Mouse (Mus musculus) intestine, embryonic 16.5 days (tissue): ENCODE results near the gene Tcf15. TPM values are rescaled to one million over a fixed set of nuclear protein-coding genes. Genes with fewer than 3 reads are reported as not detected.

Source experiments
- ATAC-seq: fragments of 200-750 bp; cut with Nextera tagmentation; 2 replicates; pipeline ENCODE4 v1.8.0; 2017; ENCODE audit warnings: moderate TSS enrichment, moderate library complexity
- H3K27ac ChIP-seq: fragments of 300-500 bp; sonication (generic); 2 replicates; pipeline ENCODE4 v1.5.1; 2014; ENCODE audit warnings: mild to moderate bottlenecking, low read length
- H3K27me3 ChIP-seq: fragments of 300-500 bp; sonication (generic); replicated peaks from 2 replicates; pipeline ENCODE4 v1.6.1; 2014; ENCODE audit warnings: low read length, control low read depth, mixed read lengths; ENCODE audit not compliant: control insufficient read depth, insufficient read depth
- H3K36me3 ChIP-seq: fragments of 300-500 bp; sonication (generic); 2 replicates; pipeline ENCODE4 v1.6.1; 2014; ENCODE audit warnings: low read length, control low read depth; ENCODE audit not compliant: control insufficient read depth, insufficient read depth
- H3K4me1 ChIP-seq: fragments of 300-500 bp; sonication (generic); 2 replicates; pipeline ENCODE4 v1.6.1; 2014; ENCODE audit warnings: low read length, control low read depth, mixed read lengths; ENCODE audit not compliant: control insufficient read depth, insufficient read depth
- H3K4me2 ChIP-seq: fragments of 300-500 bp; sonication (generic); 2 replicates; pipeline ENCODE4 v1.6.1; 2014; ENCODE audit warnings: low read depth, low read length, control low read depth
- H3K4me3 ChIP-seq: fragments of 300-500 bp; sonication (generic); 2 replicates; pipeline ENCODE4 v1.5.1; 2014; ENCODE audit warnings: mild to moderate bottlenecking, low read length
- H3K9ac ChIP-seq: fragments of 300-500 bp; sonication (generic); 2 replicates; pipeline ENCODE4 v1.6.1; 2014; ENCODE audit warnings: low read depth, low read length
- H3K9me3 ChIP-seq: fragments of 300-500 bp; sonication (generic); 2 replicates; pipeline ENCODE4 v1.6.1; 2016; ENCODE audit warnings: low read length, control low read depth; ENCODE audit not compliant: control insufficient read depth
- WGBS: fragments of 180-500 bp; shearing (Covaris S2); extraction: QIAGEN DNeasy Blood & Tissue Kit; methylation state at CpG from one replicate; pipeline ENCODE4 v1.1.7; 2014; 5-methylcytosine and 5-hydroxymethylcytosine counted together
- polyA plus RNA-seq: library from polyadenylated mRNA; unstranded; fragments of >200 nt; fragmentation: Nextera tagmentation; extraction: Ambion mirVana; gene quantifications from 2 replicates; pipeline ENCODE4 v1.2.1, GENCODE M21; 2015

The Tcf15 gene
- polyA plus RNA-seq = 6.5 and 7.5 TPM in 2 replicates

DNA sequence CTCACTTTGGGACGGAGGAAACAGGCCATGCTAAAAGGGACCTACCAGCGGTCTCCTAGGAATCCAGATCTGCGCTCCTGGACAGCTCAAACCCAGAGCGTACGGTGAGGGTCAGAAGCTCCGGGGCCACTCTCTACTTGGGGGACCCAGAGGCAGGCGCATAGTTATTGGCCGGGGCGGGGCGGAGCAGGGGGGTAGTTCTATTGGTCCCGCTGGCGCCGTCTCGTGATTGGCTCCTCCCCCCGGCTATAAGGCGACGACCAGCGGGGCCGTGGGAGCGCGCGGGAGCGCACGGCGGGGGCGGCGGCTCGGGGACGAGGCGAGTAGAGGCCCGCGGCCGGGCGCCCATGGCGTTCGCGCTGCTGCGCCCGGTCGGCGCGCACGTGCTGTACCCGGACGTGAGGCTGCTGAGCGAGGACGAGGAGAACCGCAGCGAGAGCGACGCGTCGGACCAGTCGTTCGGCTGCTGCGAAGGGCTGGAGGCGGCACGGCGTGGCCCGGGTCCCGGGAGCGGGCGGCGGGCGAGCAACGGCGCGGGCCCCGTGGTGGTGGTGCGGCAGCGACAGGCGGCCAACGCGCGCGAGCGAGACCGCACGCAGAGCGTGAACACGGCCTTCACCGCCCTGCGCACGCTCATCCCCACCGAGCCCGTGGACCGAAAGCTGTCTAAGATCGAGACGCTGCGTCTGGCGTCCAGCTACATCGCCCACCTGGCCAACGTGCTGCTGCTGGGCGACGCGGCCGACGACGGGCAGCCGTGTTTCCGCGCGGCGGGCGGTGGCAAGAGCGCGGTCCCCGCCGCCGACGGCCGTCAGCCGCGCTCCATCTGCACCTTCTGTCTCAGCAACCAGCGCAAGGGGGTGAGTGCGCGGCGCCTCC lies at the start of gene Tcf15:
TSS of gene Tcf15 (plus strand) at position 283 of the 879 bp plus-strand sequence.
- Histone ChIP-seq H3K4me3 (peak within 1 kb of the TSS; percentile 57), H3K27ac (no peak within 1 kb of the TSS; the same call in 1 of the 2 replicates), H3K4me2 (peak within 1 kb of the TSS; percentile 97), H3K9ac (peak within 1 kb of the TSS; percentile 62), H3K36me3 (no peaks in the 10 kb centered on the region), H3K27me3 (peaks cover 35% of the 10 kb centered on the region), H3K4me1 (peaks cover 20% of the 10 kb centered on the region), H3K9me3 (no peaks in the 10 kb centered on the region)
- peak; percentile 88 for ATAC-seq
- under 1% methylated on average over 115 of the region's 118 CpGs for WGBS

DNA sequence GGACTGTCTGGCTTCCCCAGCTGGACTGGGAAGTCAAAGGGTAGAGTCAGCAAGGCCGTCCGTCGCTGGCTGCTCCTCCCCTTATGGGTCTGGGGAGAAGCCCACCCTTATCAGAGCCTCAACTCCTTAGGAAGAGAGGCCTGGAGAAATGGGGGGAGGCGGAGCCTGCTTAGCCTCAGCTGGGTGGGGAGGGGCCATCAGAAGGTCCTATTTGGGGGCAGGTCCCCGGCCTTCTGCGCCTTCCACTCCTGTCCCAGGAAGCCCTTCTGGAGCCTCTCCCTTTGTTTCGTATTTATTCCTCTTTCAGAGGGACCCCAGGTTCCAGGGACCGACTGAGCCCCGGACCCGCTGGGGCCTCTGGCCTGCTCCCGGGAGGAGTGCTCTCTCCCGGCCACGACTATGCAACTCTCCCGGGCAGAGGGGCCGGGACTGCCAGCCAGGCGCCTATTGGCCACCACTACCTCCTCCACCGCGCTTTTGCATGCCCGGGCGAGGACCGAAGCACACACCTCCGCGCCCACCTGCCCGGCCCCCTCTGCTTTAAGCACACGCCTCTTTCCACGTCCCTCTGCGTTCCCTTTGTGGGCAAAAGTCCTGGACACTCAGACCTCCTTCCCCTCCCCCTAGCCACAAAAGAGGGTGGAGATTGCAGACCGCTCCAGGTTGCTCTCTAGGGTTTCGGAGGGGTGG lies 48.4 kb upstream of the Tcf15 start:
- Histone ChIP-seq H3K36me3 (no peaks in the 10 kb centered on the region), H3K4me1 (peaks cover 15% of the 10 kb centered on the region), H3K27ac (no peak overlapping the region), H3K4me2 (peak overlapping the region; percentile 34; the same call in 1 of the 2 replicates), H3K27me3 (peaks cover 58% of the 10 kb centered on the region), H3K9me3 (no peaks in the 10 kb centered on the region), H3K9ac (no peak overlapping the region), H3K4me3 (peak overlapping the region; percentile 9; the same call in 1 of the 2 replicates)
- 8% methylated on average over 29 of the region's 29 CpGs for WGBS
- 0 out of 2 replicates have a peak, but pooled peaks have one; percentile 41 for ATAC-seq

DNA sequence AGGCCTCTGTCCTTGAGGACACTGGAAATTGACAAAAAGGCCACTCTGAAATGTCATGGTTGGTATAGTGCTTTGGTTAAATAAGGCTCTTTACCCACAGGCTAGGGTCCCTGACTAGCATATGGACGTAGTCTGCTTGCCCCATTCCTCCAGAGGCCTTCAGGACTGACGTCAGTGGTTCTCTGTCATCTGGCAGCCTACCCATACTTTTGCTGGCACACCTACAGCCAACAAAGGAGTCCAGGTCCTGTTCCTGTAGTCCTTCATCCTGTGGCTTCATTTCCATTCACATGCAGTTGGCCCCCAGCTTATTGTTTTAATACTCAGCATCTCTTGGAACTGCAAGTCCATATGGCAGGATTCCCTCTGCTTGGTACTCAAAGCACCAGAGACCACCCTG lies 46.4 kb upstream of the Tcf15 start:
- Histone ChIP-seq H3K27me3 (peaks cover 42% of the 10 kb centered on the region), H3K9ac (no peak overlapping the region), H3K4me1 (peaks cover 15% of the 10 kb centered on the region), H3K36me3 (no peaks in the 10 kb centered on the region), H3K9me3 (no peaks in the 10 kb centered on the region), H3K27ac (no peak overlapping the region), H3K4me2 (no peak overlapping the region), H3K4me3 (no peak overlapping the region)
- 69% methylated on average over 2 of the region's 2 CpGs for WGBS
- ATAC-seq = no peak

DNA sequence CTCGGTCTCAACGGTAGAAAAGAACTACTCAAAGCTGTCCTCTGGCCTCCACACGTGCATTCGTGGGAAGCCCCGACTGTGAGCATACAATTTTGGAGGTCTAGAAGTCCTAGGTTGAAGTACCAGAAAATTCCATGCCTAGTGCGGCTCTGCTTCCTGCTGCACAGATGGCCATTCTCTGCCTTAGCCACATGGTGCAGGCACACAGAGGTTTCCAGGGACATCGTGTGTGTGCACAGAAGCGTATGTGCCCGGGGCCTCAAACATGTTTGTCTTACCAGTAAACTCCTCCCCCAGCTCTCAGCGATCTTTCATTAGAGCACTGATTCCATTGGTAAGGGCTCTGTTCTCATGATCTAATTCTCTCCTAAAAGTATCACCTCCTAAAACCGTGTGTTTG lies 45.4 kb upstream of the Tcf15 start:
- Histone ChIP-seq H3K4me1 (peaks cover 15% of the 10 kb centered on the region), H3K27me3 (peaks cover 34% of the 10 kb centered on the region), H3K9ac (no peak overlapping the region), H3K27ac (no peak overlapping the region), H3K4me2 (no peak overlapping the region), H3K36me3 (no peaks in the 10 kb centered on the region), H3K9me3 (no peaks in the 10 kb centered on the region), H3K4me3 (no peak overlapping the region)
- 70% methylated on average over 11 of the region's 11 CpGs for WGBS
- no peak for ATAC-seq

DNA sequence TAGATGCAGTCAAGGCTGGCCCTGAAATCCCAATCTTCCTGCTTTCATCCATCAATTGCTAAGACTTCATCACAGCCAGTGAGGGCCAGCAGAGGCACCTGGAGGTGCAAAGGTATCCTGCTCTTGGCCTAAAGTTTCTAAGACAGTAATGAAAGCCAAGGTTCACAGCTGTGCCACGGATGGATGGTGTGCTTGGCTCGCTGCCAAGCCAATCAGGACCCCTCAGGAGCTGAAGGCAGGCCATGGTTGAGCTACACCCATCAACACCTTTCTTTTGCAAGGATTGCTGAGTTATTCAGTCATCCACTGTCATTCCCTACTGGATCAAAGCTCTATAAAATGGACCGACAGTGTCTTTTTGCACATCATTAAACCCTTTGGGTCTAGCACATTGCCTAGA lies 43.8 kb upstream of the Tcf15 start:
- no peak overlapping the region for H3K4me2 ChIP-seq
- 58% methylated on average over 3 of the region's 3 CpGs for WGBS
- H3K4me3 ChIP-seq = no peak overlapping the region
- no peak for ATAC-seq
- no peaks in the 10 kb centered on the region for H3K9me3 ChIP-seq
- no peaks in the 10 kb centered on the region for H3K36me3 ChIP-seq
- peaks cover 17% of the 10 kb centered on the region for H3K27me3 ChIP-seq
- H3K4me1 ChIP-seq = peaks cover 5% of the 10 kb centered on the region; the same call in 1 of the 2 replicates
- H3K9ac ChIP-seq = no peak overlapping the region
- no peak overlapping the region for H3K27ac ChIP-seq

DNA sequence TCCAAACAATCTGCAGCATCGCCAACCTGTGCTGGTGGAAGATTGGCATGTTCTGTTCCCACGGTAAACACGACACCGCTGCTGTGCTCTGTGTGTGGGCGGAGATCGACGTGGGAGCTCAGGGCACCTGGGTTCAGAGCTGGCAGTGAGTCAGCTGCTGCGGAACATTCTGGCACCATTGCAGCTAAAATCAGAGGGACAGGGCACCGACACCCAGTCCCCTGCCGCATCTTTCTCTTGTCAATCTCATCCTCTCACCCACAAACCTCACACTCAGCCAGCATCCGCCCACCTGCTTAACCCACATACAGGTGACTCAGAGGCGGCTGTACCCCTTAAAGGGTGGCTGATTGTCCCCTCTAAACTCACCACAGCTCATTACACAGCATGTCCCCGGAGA lies 41.6 kb upstream of the Tcf15 start:
- no peak overlapping the region for H3K4me2 ChIP-seq
- H3K4me1 ChIP-seq = peaks cover 9% of the 10 kb centered on the region
- H3K27me3 ChIP-seq = peaks cover 2% of the 10 kb centered on the region; the same call in 1 of the 2 replicates
- no peak overlapping the region for H3K4me3 ChIP-seq
- no peak overlapping the region for H3K27ac ChIP-seq
- ATAC-seq = no peak
- no peaks in the 10 kb centered on the region for H3K9me3 ChIP-seq
- no peak overlapping the region for H3K9ac ChIP-seq
- WGBS = 67% methylated on average over 13 of the region's 13 CpGs
- H3K36me3 ChIP-seq = no peaks in the 10 kb centered on the region

DNA sequence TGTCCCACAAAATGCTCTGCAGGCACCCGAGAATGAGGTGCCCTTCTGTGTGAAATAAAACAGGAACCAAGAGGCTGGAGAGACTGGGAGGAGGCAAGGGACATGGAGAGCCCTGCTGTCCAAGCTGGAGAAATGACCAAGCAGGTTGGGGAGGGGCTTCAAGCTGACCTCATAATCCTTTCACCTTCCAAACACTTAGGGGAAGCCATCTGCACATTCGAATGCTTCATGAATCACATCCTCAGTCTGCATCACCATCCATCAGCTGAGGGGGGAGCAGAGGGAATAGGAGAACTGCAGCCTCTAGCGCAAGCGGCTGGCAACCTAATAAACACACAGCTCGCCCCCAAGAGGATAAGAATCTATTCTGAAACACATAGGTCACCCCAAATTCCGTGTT lies 41.0 kb upstream of the Tcf15 start:
- peaks cover 2% of the 10 kb centered on the region; the same call in 1 of the 2 replicates for H3K27me3 ChIP-seq
- H3K27ac ChIP-seq = no peak overlapping the region
- H3K9me3 ChIP-seq = no peaks in the 10 kb centered on the region
- H3K4me1 ChIP-seq = peaks cover 9% of the 10 kb centered on the region
- ATAC-seq = no peak
- H3K4me2 ChIP-seq = no peak overlapping the region
- 52% methylated on average over 6 of the region's 6 CpGs for WGBS
- no peak overlapping the region for H3K9ac ChIP-seq
- no peak overlapping the region for H3K4me3 ChIP-seq
- no peaks in the 10 kb centered on the region for H3K36me3 ChIP-seq

DNA sequence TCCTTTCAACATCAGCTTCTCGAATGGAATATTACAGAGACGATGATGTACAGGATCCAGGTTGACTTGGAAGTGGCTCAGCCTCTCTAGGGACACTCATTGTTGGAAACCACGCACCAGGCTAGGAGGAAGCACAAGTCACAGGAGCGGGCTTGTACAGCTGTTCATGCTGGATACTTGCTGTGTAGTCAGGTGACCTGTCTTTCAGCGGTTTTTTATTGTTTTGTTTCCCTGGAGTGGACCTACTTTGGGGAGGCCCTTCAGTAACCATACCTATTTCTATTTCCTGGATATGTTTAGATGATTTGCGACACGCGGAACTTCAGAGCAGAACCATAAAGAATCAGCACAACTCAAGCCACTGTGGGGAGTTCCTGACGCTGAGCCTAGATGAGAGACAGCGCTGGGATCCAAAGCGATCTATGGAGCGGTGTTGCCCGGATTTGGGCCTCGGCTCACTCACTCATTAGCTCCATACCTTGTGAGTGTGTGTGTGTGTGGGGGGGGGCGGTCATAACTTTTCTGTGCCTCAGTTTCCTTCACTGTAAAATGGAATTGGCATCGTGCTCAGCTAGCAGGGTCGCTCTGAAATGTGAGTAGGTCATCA lies 38.5 kb upstream of the Tcf15 start:
- Histone ChIP-seq H3K9me3 (no peaks in the 10 kb centered on the region), H3K9ac (peak overlapping the region; percentile 87), H3K36me3 (peaks cover 4% of the 10 kb centered on the region; the same call in 1 of the 2 replicates), H3K4me1 (peaks cover 14% of the 10 kb centered on the region), H3K27ac (peak overlapping the region; percentile 73), H3K4me2 (peak overlapping the region; percentile 78), H3K27me3 (no peaks in the 10 kb centered on the region; the same call in 1 of the 2 replicates), H3K4me3 (peak overlapping the region; percentile 77)
- WGBS = 20% methylated on average over 17 of the region's 17 CpGs
- ATAC-seq = peak; percentile 40
